Mouse (Mus musculus) kidney, adult 2 months (tissue): ENCODE measurements around the gene Imp3.
A peak's percentile ranks its signal among the peaks of the same experiment; 100 is the strongest.

Experiments used
- CTCF ChIP-seq: fragments of 200-500 bp; conservative IDR thresholded peaks from 2 replicates; pipeline ENCODE4 v1.5.1; 2011; ENCODE audit warnings: low read depth, mild to moderate bottlenecking, control low read depth, low read length, moderate library complexity, mixed read lengths; ENCODE audit not compliant: insufficient read depth, insufficient read length
- POLR2A ChIP-seq: fragments of 200-500 bp; IDR thresholded peaks from one replicate; pipeline ENCODE4 v1.6.1; 2011; ENCODE audit warnings: low read depth, low read length, control low read depth

DNA sequence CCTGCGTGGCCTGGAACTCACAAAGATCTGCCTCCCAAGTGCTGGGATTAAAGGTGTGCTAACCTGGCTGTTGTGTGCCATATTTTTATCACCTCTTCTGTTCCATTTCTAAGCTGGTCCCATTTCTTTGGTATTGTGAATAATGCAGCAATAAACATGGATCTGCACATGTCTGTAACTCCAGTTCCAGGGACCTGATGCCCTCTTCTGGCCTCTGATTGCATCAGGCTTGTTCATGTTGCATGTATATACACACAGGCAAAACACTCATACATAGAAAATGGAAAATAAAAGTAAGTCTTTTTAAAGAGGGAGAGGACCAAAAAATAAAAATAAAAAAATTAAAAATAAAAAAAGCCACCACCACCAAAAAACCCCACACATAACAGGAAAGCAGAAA, 16.3 kb downstream of the Imp3 start:
- no peak for TF ChIP-seq POLR2A
- TF ChIP-seq CTCF, result 0 out of 2 replicates have a peak, but pooled peaks have one; percentile 14
